11 mouse cellular contexts compared by ENCODE assay signal in the genomic region with DNA sequence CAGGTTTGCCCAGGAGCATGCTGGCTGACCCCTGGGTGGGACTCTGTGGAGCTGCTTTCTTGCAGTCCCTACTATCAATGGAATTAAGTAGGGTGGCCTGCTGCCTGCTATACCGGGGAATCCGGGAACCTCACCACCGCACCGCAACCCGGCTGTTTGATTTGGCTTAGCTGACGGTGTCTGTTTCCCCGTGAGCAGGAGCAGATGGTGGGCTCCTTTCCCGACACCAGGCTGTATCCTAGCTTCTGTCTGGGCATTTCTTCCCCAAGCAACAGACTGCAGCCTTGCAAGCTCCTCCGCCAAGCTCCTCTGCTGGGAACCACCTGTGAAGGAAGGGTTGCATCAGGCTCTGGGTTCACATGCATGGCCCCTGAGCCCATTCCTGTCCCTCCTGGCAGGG.
DNase-seq lines count a peak whose midpoint lies in the region; ATAC-seq and TF ChIP-seq lines count a peak whose summit lies in the region.
"Had no signal": no experiment of that assay in that cellular context is flagged by ENCODE, and none has a peak within 500 bp of the region (broad histone marks: within the 10 kb centered on the region; RNA-seq: fewer than 3 reads in every experiment).

No protein-coding gene starts in this region.

- TF ChIP-seq POLR2A in brain, embryonic 14.5 days (IDR thresholded peaks at IDR 0.05; ENCODE audit: borderline replicate concordance, extremely low read depth, insufficient read depth, insufficient read length, poor library complexity, severe bottlenecking): no peak

- peak; percentile 90 for DNase-seq in brain, embryonic 14.5 days (ENCODE audit: low read depth)
- peak; percentile 68 to 74 for DNase-seq in cerebellum, adult 18-20 months
- DNase-seq in layer of hippocampus, adult 11-12 months (ENCODE audit: low spot score): peak; percentile 68
- DNase-seq in left cerebral cortex, postnatal 4 days: peak; percentile 84
- no peak for DNase-seq in heart, postnatal 10 days
- DNase-seq in adrenal gland, postnatal 25 days: no peak
- DNase-seq: gastrocnemius, postnatal 25 days; heart, postnatal 36 days; liver, embryonic 13.5 days; thymus, postnatal 36 days had no signal

- intact Hi-C loops in left cerebral cortex, postnatal 4 days (cut with DNase I): no loop called here
- intact Hi-C loops in heart, postnatal 10 days (cut with DNase I): no loop called here

- no peak for ATAC-seq in erythroblast, adult 5-6 weeks (replicated peaks; ENCODE audit: low FRiP score, poor library complexity, severe bottlenecking)

- no peak for TF ChIP-seq CTCF in brain, embryonic 14.5 days (IDR thresholded peaks at IDR 0.05; ENCODE audit: borderline replicate concordance, extremely low read depth, insufficient read depth, insufficient read length)

Comparison
In these comparisons a context has a peak if more than half of its experiments do, and no peak if none do; other contexts are left out.
1. DNase-seq: peak in brain, embryonic 14.5 days (single experiment), cerebellum, adult 18-20 months (2 of 2), layer of hippocampus, adult 11-12 months (single experiment) and left cerebral cortex, postnatal 4 days (single experiment); none in heart, postnatal 10 days (0 of 2) and adrenal gland, postnatal 25 days (single experiment).